Mouse (Mus musculus) intestine, embryonic 14.5 days (tissue): ENCODE measurements around the gene Frmd6. TPM values are rescaled to one million over a fixed set of nuclear protein-coding genes. Genes with fewer than 3 reads are reported as not detected.

Experiments used
- ATAC-seq: fragments of 200-750 bp; cut with Nextera tagmentation; replicated peaks from 2 replicates; pipeline ENCODE4 v1.8.0; 2017; ENCODE audit warnings: low read depth, moderate number of reproducible peaks, moderate TSS enrichment, moderate library complexity; ENCODE audit not compliant: low FRiP score, low TSS enrichment
- DNase-seq: peaks from one replicate; pipeline ENCODE4 v3.0.0-alpha.2; 2018; ENCODE audit warnings: low spot score
- H3K27ac ChIP-seq: fragments of 300-500 bp; sonication (generic); 2 replicates; pipeline ENCODE4 v1.5.1; 2014; ENCODE audit warnings: low read depth, mild to moderate bottlenecking, control low read depth
- H3K27me3 ChIP-seq: fragments of 300-500 bp; sonication (generic); replicated peaks from 2 replicates; pipeline ENCODE4 v1.6.1; 2014; ENCODE audit warnings: low read length, control low read depth; ENCODE audit not compliant: control insufficient read depth, insufficient read depth
- H3K36me3 ChIP-seq: fragments of 300-500 bp; sonication (generic); 2 replicates; pipeline ENCODE4 v1.6.1; 2014; ENCODE audit warnings: low read length, control low read depth; ENCODE audit not compliant: control insufficient read depth, insufficient read depth
- H3K4me1 ChIP-seq: fragments of 300-500 bp; sonication (generic); replicated peaks from 2 replicates; pipeline ENCODE4 v1.6.1; 2014; ENCODE audit warnings: low read length, control low read depth, mixed read lengths; ENCODE audit not compliant: control insufficient read depth, insufficient read depth
- H3K4me2 ChIP-seq: fragments of 300-500 bp; sonication (generic); 2 replicates; pipeline ENCODE4 v1.6.1; 2014; ENCODE audit warnings: low read length
- H3K4me3 ChIP-seq: fragments of 300-500 bp; sonication (generic); 2 replicates; pipeline ENCODE4 v1.5.1; 2014; ENCODE audit warnings: low read depth, low read length, control low read depth, mixed read lengths
- H3K9ac ChIP-seq: fragments of 300-500 bp; sonication (generic); 2 replicates; pipeline ENCODE4 v1.6.1; 2014; ENCODE audit warnings: mild to moderate bottlenecking, low read length
- H3K9me3 ChIP-seq: fragments of 300-500 bp; sonication (generic); 2 replicates; pipeline ENCODE4 v1.6.1; 2016; ENCODE audit warnings: low read length, control low read depth; ENCODE audit not compliant: control insufficient read depth
- WGBS: fragments of 180-500 bp; shearing (Covaris S2); extraction: QIAGEN DNeasy Blood & Tissue Kit; methylation state at CpG from one replicate; pipeline ENCODE4 v1.1.7; 2014; 5-methylcytosine and 5-hydroxymethylcytosine counted together
- polyA plus RNA-seq: library from polyadenylated mRNA; unstranded; fragments of >200 nt; fragmentation: Nextera tagmentation; extraction: Ambion mirVana; gene quantifications from 2 replicates; pipeline ENCODE4 v1.2.1, GENCODE M21; 2014

Frmd6 gene
- polyA plus RNA-seq, 1 experiment from 2014 or later = 17.5 TPM

DNA sequence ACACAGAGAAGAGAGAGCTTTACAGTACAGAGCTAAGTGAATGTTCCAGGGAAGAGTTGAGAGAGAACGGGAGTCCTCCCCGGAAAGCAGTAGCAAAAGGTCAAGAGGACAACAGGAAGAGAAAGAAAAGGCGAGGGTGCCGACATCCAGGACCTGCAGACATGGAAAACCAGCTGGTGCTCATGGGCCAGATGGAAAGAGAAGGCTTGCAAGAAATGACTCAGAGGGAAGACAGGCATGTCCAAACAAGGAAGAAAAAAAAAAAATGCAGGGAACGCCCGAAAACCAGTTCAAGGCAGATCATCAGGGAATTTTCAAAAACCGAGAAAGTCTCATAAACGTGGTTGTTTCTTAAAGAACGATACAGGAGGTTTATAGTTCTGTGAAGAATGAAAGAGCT, 81.6 kb downstream of the Frmd6 start:
- H3K9me3 ChIP-seq = no peaks in the 10 kb centered on the region
- DNase-seq (no peak), ATAC-seq (no peak)
- H3K27me3 ChIP-seq = no peaks in the 10 kb centered on the region
- no peaks in the 10 kb centered on the region for H3K36me3 ChIP-seq
- no peaks in the 10 kb centered on the region; the same call in 1 of the 2 replicates for H3K4me1 ChIP-seq
- 56% methylated on average over 9 of the region's 9 CpGs for WGBS
- no peak overlapping the region for H3K9ac ChIP-seq
- H3K4me3 ChIP-seq = no peak overlapping the region
- no peak overlapping the region for H3K4me2 ChIP-seq
- H3K27ac ChIP-seq = no peak overlapping the region

DNA sequence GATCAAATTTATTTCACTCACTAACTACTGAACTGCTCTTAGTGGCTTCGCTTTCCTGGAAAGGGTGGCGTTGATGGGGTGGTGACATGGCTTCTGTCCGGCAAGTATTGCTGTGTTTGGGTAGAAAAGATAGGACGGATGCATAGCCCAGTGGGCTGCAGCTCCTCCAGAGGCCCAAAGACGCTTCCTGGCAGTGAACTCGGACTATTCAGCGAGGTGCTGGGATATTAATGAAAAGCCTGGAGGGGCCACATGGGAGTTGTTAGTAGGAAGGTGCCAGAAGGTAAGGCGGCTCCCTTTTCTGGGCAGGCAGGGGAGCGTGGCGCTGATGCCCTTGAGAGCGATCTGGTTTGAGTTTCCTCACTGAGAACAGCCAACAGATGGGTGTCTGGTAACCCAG, 82.3 kb downstream of the Frmd6 start:
- no peaks in the 10 kb centered on the region for H3K36me3 ChIP-seq
- H3K9me3 ChIP-seq = no peaks in the 10 kb centered on the region
- H3K27me3 ChIP-seq = no peaks in the 10 kb centered on the region
- no peak overlapping the region for H3K4me3 ChIP-seq
- no peak for ATAC-seq
- no peak overlapping the region for H3K4me2 ChIP-seq
- H3K4me1 ChIP-seq = no peaks in the 10 kb centered on the region; the same call in 1 of the 2 replicates
- H3K9ac ChIP-seq = no peak overlapping the region
- no peak for DNase-seq
- WGBS = 90% methylated on average over 11 of the region's 11 CpGs
- H3K27ac ChIP-seq = no peak overlapping the region

DNA sequence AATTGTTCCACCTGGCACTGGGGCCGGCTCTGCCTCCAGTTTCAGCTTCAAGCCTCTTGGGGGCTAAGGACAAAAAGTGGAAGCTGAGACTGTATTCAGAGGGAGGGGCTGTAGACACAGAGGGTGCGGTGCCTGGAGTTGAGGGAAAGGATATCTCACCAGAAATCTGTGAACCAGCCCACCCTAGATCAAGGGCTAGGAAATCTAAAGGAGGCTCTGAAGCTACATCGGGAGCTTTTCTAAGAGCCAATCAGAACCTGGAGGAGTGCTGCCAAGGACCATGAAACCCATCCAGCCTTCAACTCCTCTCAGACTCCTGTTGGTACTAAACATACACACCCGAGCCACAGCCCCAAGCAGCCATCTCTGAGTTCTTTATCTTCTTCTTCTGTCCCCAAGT, 82.8 kb downstream of the Frmd6 start:
- H3K4me3 ChIP-seq = no peak overlapping the region
- H3K27ac ChIP-seq = no peak overlapping the region
- no peaks in the 10 kb centered on the region; the same call in 1 of the 2 replicates for H3K4me1 ChIP-seq
- H3K9ac ChIP-seq = no peak overlapping the region
- no peaks in the 10 kb centered on the region for H3K27me3 ChIP-seq
- WGBS = 79% methylated on average over 4 of the region's 4 CpGs
- no peaks in the 10 kb centered on the region for H3K36me3 ChIP-seq
- H3K4me2 ChIP-seq = no peak overlapping the region
- no peak for ATAC-seq
- no peaks in the 10 kb centered on the region for H3K9me3 ChIP-seq
- no peak for DNase-seq

DNA sequence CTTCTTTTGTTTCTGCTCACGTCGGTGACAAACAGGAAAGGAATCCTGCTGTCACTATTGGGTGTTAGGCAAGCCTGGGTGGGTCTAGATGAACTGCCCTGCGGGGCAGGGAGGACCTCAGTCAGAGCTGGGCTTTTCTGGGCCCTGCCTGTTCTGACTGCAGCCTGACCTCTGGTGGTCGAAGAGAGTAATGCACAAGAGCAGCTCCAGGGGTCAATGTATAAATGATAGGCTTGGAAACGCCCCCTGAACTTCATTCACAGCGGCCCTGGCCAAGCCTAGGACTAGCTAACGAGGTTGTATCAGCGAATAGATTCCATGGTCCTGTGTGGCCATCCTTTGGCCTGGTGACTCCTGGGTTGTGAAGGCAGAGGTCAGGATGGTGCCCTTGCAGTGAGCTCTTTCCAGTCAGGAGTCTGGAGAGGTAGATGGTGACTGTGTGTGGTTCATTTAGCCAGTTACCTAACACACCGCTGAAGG, 85.0 kb downstream of the Frmd6 start:
- Histone ChIP-seq H3K4me2 (no peak overlapping the region), H3K4me3 (no peak overlapping the region), H3K36me3 (no peaks in the 10 kb centered on the region), H3K9ac (no peak overlapping the region), H3K27me3 (no peaks in the 10 kb centered on the region), H3K9me3 (no peaks in the 10 kb centered on the region), H3K27ac (no peak overlapping the region), H3K4me1 (no peaks in the 10 kb centered on the region; the same call in 1 of the 2 replicates)
- 16% methylated on average over 9 of the region's 9 CpGs for WGBS
- peak; percentile 92 for DNase-seq
- peak; percentile 53 for ATAC-seq

DNA sequence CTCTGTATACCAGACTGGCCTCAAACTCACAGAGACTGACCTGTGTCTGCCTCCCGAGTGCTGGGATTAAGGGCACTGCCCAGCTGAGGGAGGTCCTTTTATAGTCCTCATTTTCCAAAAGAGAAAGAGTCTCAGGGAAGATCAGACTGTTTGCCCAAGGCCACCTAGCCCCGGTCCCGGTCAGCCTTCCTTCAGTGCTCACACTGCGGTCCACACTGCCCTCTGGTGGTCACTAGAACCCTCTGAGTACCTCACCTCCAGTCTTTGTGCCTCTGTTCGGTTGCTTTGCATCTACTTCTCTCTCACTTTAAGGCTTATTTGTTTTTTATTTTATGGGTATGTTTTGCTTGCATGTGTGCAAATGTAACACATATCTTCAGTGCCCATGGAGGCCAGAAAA, 85.7 kb downstream of the Frmd6 start:
- no peak overlapping the region for H3K4me3 ChIP-seq
- no peaks in the 10 kb centered on the region; the same call in 1 of the 2 replicates for H3K4me1 ChIP-seq
- H3K27ac ChIP-seq = no peak overlapping the region
- WGBS = 4% methylated on average over 5 of the region's 5 CpGs
- ATAC-seq (peak; percentile 73), DNase-seq (peak; percentile 87)
- H3K4me2 ChIP-seq = no peak overlapping the region
- no peak overlapping the region for H3K9ac ChIP-seq
- no peaks in the 10 kb centered on the region for H3K9me3 ChIP-seq
- H3K27me3 ChIP-seq = no peaks in the 10 kb centered on the region
- H3K36me3 ChIP-seq = no peaks in the 10 kb centered on the region

DNA sequence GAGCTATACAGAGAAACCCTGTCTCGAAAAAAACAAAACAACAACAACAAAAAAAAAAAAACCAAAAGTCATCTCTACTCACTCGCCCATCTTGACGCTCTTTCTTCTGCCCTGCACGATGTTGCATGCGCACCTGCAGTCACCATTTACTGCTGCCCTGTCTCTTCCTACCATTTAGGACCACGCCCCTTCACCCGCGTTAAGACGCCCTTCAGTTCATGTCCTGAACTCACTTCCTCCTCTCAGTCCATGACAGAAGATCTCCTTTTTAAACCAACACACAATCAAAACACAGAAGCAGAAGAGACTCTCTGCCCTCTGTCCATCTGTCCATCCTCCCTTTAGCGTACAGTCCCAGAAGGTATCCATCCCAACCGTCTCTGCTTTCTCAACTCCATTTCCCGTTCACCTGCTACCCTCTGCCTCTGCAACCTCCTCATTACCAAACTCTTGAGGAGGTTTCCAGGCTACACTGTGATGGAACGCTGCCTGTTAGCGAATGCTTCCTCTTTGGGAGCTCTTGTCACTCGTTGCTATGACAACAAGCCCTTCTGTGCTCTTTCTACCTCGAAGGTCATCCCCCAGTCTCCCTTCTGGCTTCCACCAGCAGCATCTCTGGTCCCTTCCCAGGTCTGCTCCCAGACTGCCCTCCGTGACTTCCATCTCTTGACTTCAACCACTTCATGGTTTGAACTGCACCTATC, 86.5 kb downstream of the Frmd6 start:
- Histone ChIP-seq H3K9me3 (no peaks in the 10 kb centered on the region), H3K36me3 (no peaks in the 10 kb centered on the region), H3K9ac (no peak overlapping the region), H3K27me3 (no peaks in the 10 kb centered on the region), H3K4me2 (no peak overlapping the region), H3K4me3 (no peak overlapping the region), H3K4me1 (no peaks in the 10 kb centered on the region; the same call in 1 of the 2 replicates), H3K27ac (no peak overlapping the region)
- DNase-seq (no peak), ATAC-seq (no peak)
- WGBS = 74% methylated on average over 17 of the region's 17 CpGs

DNA sequence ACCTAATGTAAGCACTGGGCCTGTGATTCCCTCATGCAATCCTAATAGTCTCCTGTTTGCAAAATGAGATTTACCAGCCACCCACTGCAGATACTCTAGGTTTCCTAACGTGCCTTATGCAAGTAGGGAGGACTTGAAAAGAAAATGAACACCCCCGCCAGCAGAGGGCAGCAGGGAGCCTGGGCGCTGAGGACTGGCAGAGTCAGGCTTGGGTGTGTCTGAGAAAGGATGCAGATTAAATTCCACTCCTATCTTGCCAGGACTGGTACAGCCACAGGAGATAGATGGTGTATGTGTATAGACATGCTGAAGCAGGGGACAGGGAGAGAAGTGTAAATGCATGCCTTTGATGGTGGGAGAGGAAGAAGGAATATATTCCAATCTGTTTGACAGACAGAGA, 88.1 kb downstream of the Frmd6 start:
- H3K4me1 ChIP-seq = no peaks in the 10 kb centered on the region; the same call in 1 of the 2 replicates
- WGBS = 42% methylated on average over 3 of the region's 3 CpGs
- no peak for ATAC-seq

DNA sequence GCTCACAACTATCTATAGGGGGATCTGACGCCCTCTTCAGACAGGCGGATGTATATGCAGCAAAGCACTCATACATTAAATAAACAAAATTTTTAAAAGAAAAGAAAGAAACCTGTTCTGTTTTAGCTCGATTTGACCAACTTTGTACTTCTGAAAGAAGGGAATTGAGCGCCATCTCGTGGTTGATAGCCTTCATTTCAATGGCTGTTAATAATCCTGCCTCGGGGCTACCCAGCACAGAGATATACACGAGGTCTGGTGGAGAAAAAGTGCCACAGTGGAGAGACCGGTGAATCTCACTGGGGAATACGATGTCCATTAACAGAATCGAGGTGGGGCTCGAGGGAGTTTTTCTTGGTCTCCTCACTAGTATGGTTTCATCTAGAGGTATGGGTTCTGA, 89.1 kb downstream of the Frmd6 start:
- H3K9ac ChIP-seq = no peak overlapping the region
- ATAC-seq (no peak), DNase-seq (no peak)
- H3K4me1 ChIP-seq = no peaks in the 10 kb centered on the region; the same call in 1 of the 2 replicates
- no peaks in the 10 kb centered on the region for H3K9me3 ChIP-seq
- WGBS = 44% methylated on average over 11 of the region's 11 CpGs
- H3K4me3 ChIP-seq = no peak overlapping the region
- no peaks in the 10 kb centered on the region for H3K36me3 ChIP-seq
- H3K27me3 ChIP-seq = no peaks in the 10 kb centered on the region
- no peak overlapping the region for H3K4me2 ChIP-seq
- H3K27ac ChIP-seq = no peak overlapping the region

More for the DNA sequence above, 88.1 kb downstream of the Frmd6 start:
- H3K27ac ChIP-seq = no peak overlapping the region
- H3K9me3 ChIP-seq = no peaks in the 10 kb centered on the region
- no peak overlapping the region for H3K9ac ChIP-seq
- H3K4me3 ChIP-seq = no peak overlapping the region
- no peak overlapping the region for H3K4me2 ChIP-seq
- no peaks in the 10 kb centered on the region for H3K27me3 ChIP-seq
- H3K36me3 ChIP-seq = no peaks in the 10 kb centered on the region
- DNase-seq = peak; percentile 72

DNA sequence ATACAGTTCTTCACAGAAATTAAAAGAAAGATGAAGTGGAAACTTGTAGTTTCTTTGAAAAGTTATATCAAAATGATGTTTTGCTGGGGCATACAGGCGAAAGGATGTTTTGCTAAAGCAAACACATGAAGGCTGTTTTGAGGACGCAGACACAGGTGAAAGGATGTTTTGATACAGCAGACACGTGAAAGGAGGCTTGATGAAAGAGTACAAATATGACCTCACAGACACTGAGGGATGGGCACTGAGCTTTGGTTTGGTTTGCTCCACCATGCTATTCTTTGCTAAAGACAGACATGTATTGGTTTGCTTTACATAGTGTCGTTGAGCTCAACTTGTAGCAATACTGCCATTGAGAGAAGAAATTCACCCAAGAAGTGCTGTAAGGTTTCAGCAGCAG, 104.5 kb downstream of the Frmd6 start:
- Histone ChIP-seq H3K27me3 (no peaks in the 10 kb centered on the region), H3K4me3 (no peak overlapping the region), H3K9ac (no peak overlapping the region), H3K9me3 (0 out of 2 replicates have a peak, but pooled peaks cover 3% of the 10 kb centered on the region), H3K36me3 (no peaks in the 10 kb centered on the region), H3K4me2 (no peak overlapping the region), H3K4me1 (no peaks in the 10 kb centered on the region), H3K27ac (no peak overlapping the region)
- WGBS = 79% methylated on average over 4 of the region's 4 CpGs
- ATAC-seq (no peak), DNase-seq (no peak)
